Mouse (Mus musculus) olfactory bulb, adult 2 months (tissue): ENCODE results near the gene Lix1. TPM values are rescaled to one million over a fixed set of nuclear protein-coding genes. Genes with fewer than 3 reads are reported as not detected.
A peak's percentile ranks its signal among the peaks of the same experiment; 100 is the strongest.

Experiments
- H3K27ac ChIP-seq: fragments of 200-500 bp; 2 replicates; pipeline ENCODE4 v1.5.1; 2012; ENCODE audit warnings: low read depth, low read length; ENCODE audit not compliant: insufficient read depth
- H3K4me1 ChIP-seq: fragments of 200-500 bp; 2 replicates; pipeline ENCODE4 v1.6.1; 2012; ENCODE audit warnings: low read length; ENCODE audit not compliant: control insufficient read depth, insufficient read depth
- H3K4me3 ChIP-seq: fragments of 200-500 bp; 2 replicates; pipeline ENCODE4 v1.5.1; 2012; ENCODE audit warnings: mild to moderate bottlenecking, low read depth, low read length, moderate library complexity; ENCODE audit not compliant: insufficient read depth
- CTCF ChIP-seq: fragments of 200-500 bp; IDR thresholded peaks from 2 replicates; pipeline ENCODE4 v1.5.1; 2012; ENCODE audit warnings: low read depth, mild to moderate bottlenecking, low read length, moderate library complexity; ENCODE audit not compliant: insufficient read depth
- POLR2A ChIP-seq: fragments of 200-500 bp; IDR thresholded peaks from 2 replicates; pipeline ENCODE4 v1.6.1; 2012; ENCODE audit warnings: mild to moderate bottlenecking, low read depth, low read length, moderate library complexity; ENCODE audit not compliant: insufficient read depth
- WGBS: fragments of 180-500 bp; shearing (Covaris S2); methylation state at CpG from one replicate; pipeline ENCODE4 v1.1.7; 2018; 5-methylcytosine and 5-hydroxymethylcytosine counted together
- polyA plus RNA-seq: library from polyadenylated mRNA; stranded (reverse); fragments of >200 nt; gene quantifications from 2 replicates; pipeline ENCODE4 v1.2.4, GENCODE M21; 2012; ENCODE audit warnings: low replicate concordance; ENCODE audit not compliant: missing spikeins, insufficient read depth, insufficient read length

Lix1 gene
- polyA plus RNA-seq, 1 experiment: not detected

DNA sequence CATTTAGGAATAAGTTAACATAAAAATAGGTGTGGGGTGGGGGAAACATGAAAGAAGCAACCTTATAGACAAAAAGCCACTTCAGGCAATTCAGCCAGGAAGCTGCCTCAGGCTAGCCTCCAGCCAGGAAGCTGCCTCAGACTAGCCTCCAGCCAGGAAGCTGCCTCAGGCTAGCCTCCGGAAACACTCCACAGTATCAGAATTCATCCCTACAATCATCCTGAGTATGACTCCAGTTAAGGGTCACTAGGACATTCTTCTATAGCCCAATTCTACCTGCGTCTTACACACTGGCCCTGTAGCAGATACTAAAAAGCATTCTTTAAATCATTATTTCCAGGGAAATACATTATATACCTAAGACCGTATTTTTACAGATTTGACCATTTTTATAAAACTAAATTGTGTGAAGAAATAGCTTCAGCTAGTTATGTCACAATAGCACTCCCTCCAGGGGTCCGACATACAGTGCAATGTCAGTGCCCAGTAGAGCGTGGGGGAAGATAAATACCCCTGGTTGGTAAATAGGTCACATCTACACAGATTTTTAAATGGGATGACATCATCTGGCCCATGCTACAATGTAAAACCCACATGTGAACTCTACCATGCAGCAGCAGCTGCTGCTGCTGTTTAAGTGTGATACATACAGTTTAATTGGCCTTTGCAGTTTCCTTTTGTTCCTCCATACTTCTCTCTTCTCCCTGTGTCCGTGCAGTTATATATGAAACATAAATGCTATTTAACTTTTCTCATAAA is 6.4 kb downstream of the Lix1 start:
- H3K27ac ChIP-seq: peak overlapping the region; percentile 69
- no peak overlapping the region for H3K4me3 ChIP-seq
- 52% methylated on average over 6 of the region's 6 CpGs for WGBS
- H3K4me1 ChIP-seq: peaks cover 19% of the 10 kb centered on the region
- TF ChIP-seq POLR2A (no peak), CTCF (no peak)

- 29% methylated on average over 2 of the region's 2 CpGs for WGBS
Measured at GRCm38 (mm10) chr17:17409601-17410000, 7.1 kb downstream of the Lix1 start.

GRCm38 (mm10) chr17:17411443-17411842 is 9.0 kb downstream of the Lix1 start:
- peaks cover 18% of the 10 kb centered on the region for H3K4me1 ChIP-seq
- peak overlapping the region; percentile 96 for H3K27ac ChIP-seq
- 42% methylated on average over 2 of the region's 2 CpGs for WGBS
- no peak overlapping the region for H3K4me3 ChIP-seq
- no peak for TF ChIP-seq POLR2A
- no peak for TF ChIP-seq CTCF

More at GRCm38 (mm10) chr17:17409601-17410000, 7.1 kb downstream of the Lix1 start:
- Histone ChIP-seq H3K27ac (peak overlapping the region; percentile 35), H3K4me3 (no peak overlapping the region), H3K4me1 (peaks cover 21% of the 10 kb centered on the region)
- TF ChIP-seq CTCF: 0 out of 2 replicates have a peak, but pooled peaks have one; percentile 16
- no peak for TF ChIP-seq POLR2A

DNA sequence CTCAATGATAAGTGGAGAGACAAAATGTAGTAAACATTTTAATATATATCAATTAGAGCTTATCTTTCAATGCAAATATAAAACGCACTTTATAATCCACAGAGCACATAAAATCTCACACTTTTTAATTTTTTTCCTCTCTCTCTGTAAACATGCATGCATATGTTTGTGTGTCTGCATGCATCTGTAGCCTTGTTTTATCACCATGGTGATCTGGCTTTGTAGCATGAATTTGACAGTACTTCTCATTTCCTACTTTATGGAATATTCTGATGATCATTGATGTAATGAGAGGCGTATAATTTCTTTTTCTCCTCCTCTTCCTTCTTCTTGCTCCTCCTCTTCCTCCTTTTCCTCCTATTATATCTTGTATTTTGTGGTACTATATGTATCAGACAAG is 9.7 kb downstream of the Lix1 start:
- TF ChIP-seq POLR2A (no peak), CTCF (no peak)
- 79% methylated on average over 2 of the region's 2 CpGs for WGBS
- Histone ChIP-seq H3K27ac (peak overlapping the region; percentile 96; the same call in 1 of the 2 replicates), H3K4me1 (peaks cover 18% of the 10 kb centered on the region), H3K4me3 (no peak overlapping the region)

DNA sequence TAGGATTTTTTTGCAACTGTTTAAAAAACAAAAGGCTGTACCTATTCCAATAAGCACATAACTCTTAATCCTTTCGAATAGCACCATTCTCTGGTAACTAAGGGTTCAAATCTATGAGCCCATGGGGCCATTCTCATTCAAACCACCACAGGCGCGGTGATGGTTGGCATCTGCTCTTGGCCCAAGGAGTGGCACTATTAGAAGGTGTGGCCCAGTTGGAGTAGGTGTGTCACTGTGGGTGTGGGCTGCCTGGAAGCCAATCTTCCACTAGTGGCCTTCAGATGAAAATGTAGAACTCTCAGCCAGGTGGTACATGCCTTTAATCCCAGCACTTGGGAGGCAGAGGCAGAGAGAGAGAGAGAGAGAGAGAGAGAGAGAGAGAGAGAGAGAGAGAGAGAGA is 11.7 kb downstream of the Lix1 start:
- Histone ChIP-seq H3K4me3 (no peak overlapping the region), H3K4me1 (peaks cover 15% of the 10 kb centered on the region), H3K27ac (no peak overlapping the region)
- WGBS: 91% methylated on average over 3 of the region's 3 CpGs
- TF ChIP-seq CTCF: no peak
- no peak for TF ChIP-seq POLR2A

- Histone ChIP-seq H3K4me3 (no peak overlapping the region), H3K27ac (no peak overlapping the region), H3K4me1 (no peaks in the 10 kb centered on the region)
- TF ChIP-seq POLR2A: no peak
- no peak for TF ChIP-seq CTCF
- 35% methylated on average over 4 of the region's 4 CpGs for WGBS
Measured at GRCm38 (mm10) chr17:17424609-17425307, 22.3 kb downstream of the Lix1 start.

GRCm38 (mm10) chr17:17425308-17425813 is 22.9 kb downstream of the Lix1 start:
- TF ChIP-seq POLR2A (no peak), CTCF (no peak)
- WGBS: 50% methylated on average over 4 of the region's 4 CpGs
- H3K27ac ChIP-seq: no peak overlapping the region

GRCm38 (mm10) chr17:17425906-17426305 is 23.4 kb downstream of the Lix1 start:
- no peak for TF ChIP-seq POLR2A
- no peak for TF ChIP-seq CTCF
- Histone ChIP-seq H3K4me3 (no peak overlapping the region), H3K4me1 (no peaks in the 10 kb centered on the region), H3K27ac (no peak overlapping the region)
- 61% methylated on average over 3 of the region's 3 CpGs for WGBS

More at GRCm38 (mm10) chr17:17425308-17425813, 22.9 kb downstream of the Lix1 start:
- Histone ChIP-seq H3K4me1 (no peaks in the 10 kb centered on the region), H3K4me3 (no peak overlapping the region)

- WGBS: 60% methylated on average over 2 of the region's 2 CpGs
- no peak overlapping the region for H3K4me3 ChIP-seq
Measured at GRCm38 (mm10) chr17:17428888-17429287, 26.4 kb downstream of the Lix1 start.

More at GRCm38 (mm10) chr17:17428888-17429287, 26.4 kb downstream of the Lix1 start:
- Histone ChIP-seq H3K27ac (no peak overlapping the region), H3K4me1 (no peaks in the 10 kb centered on the region)
- TF ChIP-seq CTCF: no peak
- TF ChIP-seq POLR2A: no peak
